Mouse (Mus musculus): Measurements from ENCODE around the gene Mast4. TPM values are rescaled to one million over a fixed set of nuclear protein-coding genes. Genes with fewer than 3 reads are reported as not detected.

Gene Mast4
- total and polyA plus RNA-seq, 3 experiments: 2.7 to 7.0 TPM; not detected in 1

- H3K36me3 ChIP-seq (ENCODE audit: control insufficient read depth in 1 of 2, insufficient read depth in 2 of 2, low read length in 2 of 2): peaks cover 0 to 8% of the 10 kb centered on the region in 2 experiments; a peak in 2 of 4 replicates
- TF ChIP-seq POLR2A (IDR thresholded peaks at IDR 0.05; ENCODE audit: control insufficient read depth in 1 of 2, insufficient read depth in 1 of 2, low read depth in 1 of 2, low read length in 2 of 2, poor library complexity in 1 of 2) (0 out of 4 replicates have a peak, but pooled peaks of 1 of the 2 experiments have one; percentile 5), MYC (IDR thresholded peaks at IDR 0.05; ENCODE audit: low read depth, low read length) (no peak; the same call in 1 of the 2 replicates), ETS1 (IDR thresholded peaks at IDR 0.05; ENCODE audit: low read depth, low read length) (no peak), USF1 (IDR thresholded peaks at IDR 0.05; ENCODE audit: low read depth, low read length) (no peak), USF2 (IDR thresholded peaks at IDR 0.05; ENCODE audit: borderline replicate concordance in 1 of 2, insufficient read depth in 1 of 2, low read depth in 1 of 2, low read length in 2 of 2) (no peak), GATA1 (IDR thresholded peaks at IDR 0.05; ENCODE audit: low read depth, low read length) (no peak), CTCF (IDR thresholded peaks at IDR 0.05 in 2 of 3, conservative IDR thresholded peaks at IDR 0.05 in 1 of 3; ENCODE audit: control insufficient read depth in 1 of 3, insufficient read depth in 1 of 3, low read depth in 2 of 3, low read length in 3 of 3, poor library complexity in 1 of 3, severe bottlenecking in 1 of 3) (no peak), MYB (IDR thresholded peaks at IDR 0.05; ENCODE audit: low read depth, low read length) (no peak), EP300 (IDR thresholded peaks at IDR 0.05; ENCODE audit: low read depth in 1 of 2, low read length in 2 of 2) (no peak), KAT2A (conservative IDR thresholded peaks at IDR 0.05; ENCODE audit: low read depth, low read length) (no peak), SIN3A (IDR thresholded peaks at IDR 0.05; ENCODE audit: low read length) (no peak), ZC3H11A (IDR thresholded peaks at IDR 0.05; ENCODE audit: low read depth, low read length) (no peak), ZNF384 (IDR thresholded peaks at IDR 0.05; ENCODE audit: low read depth, low read length) (no peak), CHD1 (IDR thresholded peaks at IDR 0.05; ENCODE audit: low read depth, low read length) (0 out of 2 replicates have a peak, but pooled peaks have one; percentile 24), MAX (IDR thresholded peaks at IDR 0.05; ENCODE audit: low read length) (no peak), TAL1 (IDR thresholded peaks at IDR 0.05; ENCODE audit: low read length) (no peak), ZKSCAN1 (IDR thresholded peaks at IDR 0.05; ENCODE audit: low read depth, low read length) (no peak)
- peak overlapping the region; percentile 84 for H3K9ac ChIP-seq (ENCODE audit: control insufficient read depth, low read depth, low read length, poor library complexity, severe bottlenecking)
- DNase-seq (ENCODE audit: low read depth, low spot score): peak; percentile 46
- peaks cover 0 to 5% of the 10 kb centered on the region in 2 experiments; a peak in 1 of 4 replicates for H3K4me1 ChIP-seq (ENCODE audit: control insufficient read depth in 1 of 2, insufficient read depth in 2 of 2, low read length in 2 of 2)
- H3K79me2 ChIP-seq (ENCODE audit: control insufficient read depth, insufficient read depth, low read length, poor library complexity): peaks cover 29% of the 10 kb centered on the region
- H3K27me3 ChIP-seq (ENCODE audit: control insufficient read depth in 1 of 2, insufficient read depth in 2 of 2, low read length in 2 of 2): no peaks in the 10 kb centered on the region
- H3K9me3 ChIP-seq (replicated peaks; ENCODE audit: insufficient read depth, low read length): no peaks in the 10 kb centered on the region
- H3K4me3 ChIP-seq (ENCODE audit: control insufficient read depth in 1 of 2, insufficient read depth in 1 of 2, low read depth in 2 of 2, low read length in 2 of 2): peak overlapping the region; percentile 87 to 93
- H3K27ac ChIP-seq (ENCODE audit: control insufficient read depth, low read depth, low read length): peak overlapping the region; percentile 91
Measured at GRCm38 (mm10) chr13:102905361-102905950, 428.8 kb downstream of the Mast4 start.

GRCm38 (mm10) chr13:102903689-102904088 lies 430.6 kb downstream of the Mast4 start:
- no peak for TF ChIP-seq E2F4 (IDR thresholded peaks at IDR 0.05; ENCODE audit: borderline replicate concordance, low read depth, low read length)
- no peak for TF ChIP-seq POLR2AphosphoS2 (IDR thresholded peaks at IDR 0.05; ENCODE audit: low read length)
- no peak for TF ChIP-seq MYB (IDR thresholded peaks at IDR 0.05; ENCODE audit: low read depth, low read length)
- no peak for TF ChIP-seq HCFC1 (IDR thresholded peaks at IDR 0.05; ENCODE audit: low read depth, low read length)
- no peak for TF ChIP-seq TBP (IDR thresholded peaks at IDR 0.05; ENCODE audit: low read depth, low read length)
- Histone ChIP-seq H3K4me3 (ENCODE audit: control insufficient read depth in 1 of 2, insufficient read depth in 1 of 2, low read depth in 2 of 2, low read length in 2 of 2) (0 out of 4 replicates have a peak overlapping the region, but pooled peaks of 1 of the 2 experiments have one; percentile 1), H3K36me3 (ENCODE audit: control insufficient read depth in 1 of 2, insufficient read depth in 2 of 2, low read length in 2 of 2) (peaks cover 0 to 11% of the 10 kb centered on the region in 2 experiments; a peak in 2 of 4 replicates), H3K9ac (ENCODE audit: control insufficient read depth, low read depth, low read length, poor library complexity, severe bottlenecking) (no peak overlapping the region), H3K79me2 (ENCODE audit: control insufficient read depth, insufficient read depth, low read length, poor library complexity) (peaks cover 33% of the 10 kb centered on the region), H3K4me1 (ENCODE audit: control insufficient read depth in 1 of 2, insufficient read depth in 2 of 2, low read length in 2 of 2) (peaks cover 0 to 9% of the 10 kb centered on the region in 2 experiments; a peak in 2 of 4 replicates), H3K27me3 (ENCODE audit: control insufficient read depth in 1 of 2, insufficient read depth in 2 of 2, low read length in 2 of 2) (no peaks in the 10 kb centered on the region), H3K9me3 (replicated peaks; ENCODE audit: insufficient read depth, low read length) (no peaks in the 10 kb centered on the region), H3K27ac (ENCODE audit: control insufficient read depth, low read depth, low read length) (no peak overlapping the region)
- no peak for DNase-seq (ENCODE audit: low read depth, low spot score)

All from MEL (cell line).